Mouse (Mus musculus) midbrain, embryonic 15.5 days (tissue): ENCODE data around the gene Amz1. TPM values are rescaled to one million over a fixed set of nuclear protein-coding genes. Genes with fewer than 3 reads are reported as not detected.

ENCODE experiments used
- ATAC-seq: fragments of 200-750 bp; cut with Nextera tagmentation; replicated peaks from 2 replicates; pipeline ENCODE4 v1.8.0; 2017; ENCODE audit warnings: moderate TSS enrichment
- H3K27ac ChIP-seq: fragments of 300-500 bp; sonication (generic); 2 replicates; pipeline ENCODE4 v1.5.1; 2015; ENCODE audit warnings: mild to moderate bottlenecking, inconsistent platforms
- H3K27me3 ChIP-seq: fragments of 300-500 bp; sonication (generic); replicated peaks from 2 replicates; pipeline ENCODE4 v1.6.1; 2015; ENCODE audit warnings: inconsistent platforms
- H3K36me3 ChIP-seq: fragments of 300-500 bp; sonication (generic); replicated peaks from 2 replicates; pipeline ENCODE4 v1.6.1; 2015; ENCODE audit warnings: inconsistent platforms
- H3K4me1 ChIP-seq: fragments of 300-500 bp; sonication (generic); 2 replicates; pipeline ENCODE4 v1.6.1; 2015; ENCODE audit warnings: inconsistent platforms
- H3K4me2 ChIP-seq: fragments of 300-500 bp; sonication (generic); 2 replicates; pipeline ENCODE4 v1.6.1; 2015; ENCODE audit warnings: inconsistent platforms, mild to moderate bottlenecking, moderate library complexity
- H3K4me3 ChIP-seq: fragments of 300-500 bp; sonication (generic); 2 replicates; pipeline ENCODE4 v1.5.1; 2015; ENCODE audit warnings: mild to moderate bottlenecking, inconsistent platforms
- H3K9ac ChIP-seq: fragments of 300-500 bp; sonication (generic); 2 replicates; pipeline ENCODE4 v1.6.1; 2015; ENCODE audit warnings: mild to moderate bottlenecking, inconsistent platforms
- H3K9me3 ChIP-seq: fragments of 300-500 bp; sonication (generic); 2 replicates; pipeline ENCODE4 v1.6.1; 2016; ENCODE audit warnings: inconsistent platforms
- WGBS: fragments of 180-500 bp; shearing (Covaris S2); methylation state at CpG from one replicate; pipeline ENCODE4 v1.1.7; 2015; ENCODE audit warnings: mixed read lengths; 5-methylcytosine and 5-hydroxymethylcytosine counted together
- polyA plus RNA-seq: library from polyadenylated mRNA; unstranded; fragments of >200 nt; fragmentation: Nextera tagmentation; extraction: Ambion mirVana; gene quantifications from 2 replicates; pipeline ENCODE4 v1.2.1, GENCODE M21; 2015

Amz1 gene
- polyA plus RNA-seq, 1 experiment from 2014 or later: 5.2 TPM

- Histone ChIP-seq H3K9me3 (no peaks in the 10 kb centered on the region), H3K4me3 (no peak overlapping the region), H3K4me1 (peaks cover 3% of the 10 kb centered on the region; the same call in 1 of the 2 replicates), H3K4me2 (no peak overlapping the region), H3K9ac (no peak overlapping the region), H3K27me3 (no peaks in the 10 kb centered on the region), H3K27ac (no peak overlapping the region), H3K36me3 (peaks cover 6% of the 10 kb centered on the region; the same call in 1 of the 2 replicates)
- WGBS: 85% methylated on average over 9 of the region's 9 CpGs
- ATAC-seq: no peak
Measured at GRCm38 (mm10) chr5:140776968-140777367, 53.0 kb downstream of the Amz1 start.

GRCm38 (mm10) chr5:140781122-140781521, 57.2 kb downstream of the Amz1 start:
- Histone ChIP-seq H3K9ac (no peak overlapping the region), H3K4me2 (no peak overlapping the region), H3K27me3 (no peaks in the 10 kb centered on the region), H3K9me3 (no peaks in the 10 kb centered on the region), H3K27ac (no peak overlapping the region), H3K36me3 (peaks cover 23% of the 10 kb centered on the region), H3K4me1 (peaks cover 4% of the 10 kb centered on the region; the same call in 1 of the 2 replicates), H3K4me3 (no peak overlapping the region)
- 94% methylated on average over 5 of the region's 5 CpGs for WGBS
- ATAC-seq: no peak

GRCm38 (mm10) chr5:140781886-140782572, 58.1 kb downstream of the Amz1 start:
- Histone ChIP-seq H3K9me3 (no peaks in the 10 kb centered on the region), H3K27me3 (no peaks in the 10 kb centered on the region), H3K4me1 (peaks cover 3% of the 10 kb centered on the region; the same call in 1 of the 2 replicates), H3K4me3 (no peak overlapping the region), H3K36me3 (peaks cover 23% of the 10 kb centered on the region), H3K9ac (no peak overlapping the region), H3K4me2 (no peak overlapping the region), H3K27ac (no peak overlapping the region)
- WGBS: 91% methylated on average over 8 of the region's 8 CpGs
- no peak for ATAC-seq

- Histone ChIP-seq H3K9ac (no peak overlapping the region), H3K27ac (no peak overlapping the region), H3K9me3 (no peaks in the 10 kb centered on the region), H3K4me2 (no peak overlapping the region), H3K4me3 (no peak overlapping the region), H3K4me1 (peaks cover 3% of the 10 kb centered on the region; the same call in 1 of the 2 replicates), H3K27me3 (no peaks in the 10 kb centered on the region), H3K36me3 (peaks cover 23% of the 10 kb centered on the region)
- no peak for ATAC-seq
- WGBS: 93% methylated on average over 4 of the region's 4 CpGs
Measured at GRCm38 (mm10) chr5:140783577-140783976, 59.6 kb downstream of the Amz1 start.

GRCm38 (mm10) chr5:140784288-140784687, 60.4 kb downstream of the Amz1 start:
- Histone ChIP-seq H3K9me3 (no peaks in the 10 kb centered on the region), H3K36me3 (peaks cover 23% of the 10 kb centered on the region), H3K9ac (no peak overlapping the region), H3K27me3 (no peaks in the 10 kb centered on the region), H3K27ac (no peak overlapping the region), H3K4me2 (no peak overlapping the region), H3K4me3 (no peak overlapping the region), H3K4me1 (peaks cover 6% of the 10 kb centered on the region)
- no peak for ATAC-seq
- 87% methylated on average over 6 of the region's 6 CpGs for WGBS

- H3K36me3 ChIP-seq: peaks cover 20% of the 10 kb centered on the region
- WGBS: 84% methylated on average over 13 of the region's 13 CpGs
Measured at GRCm38 (mm10) chr5:140785240-140785872, 61.4 kb downstream of the Amz1 start.

GRCm38 (mm10) chr5:140789561-140789960, 65.6 kb downstream of the Amz1 start:
- peaks cover 5% of the 10 kb centered on the region; the same call in 1 of the 2 replicates for H3K36me3 ChIP-seq
- no peak overlapping the region for H3K4me2 ChIP-seq
- H3K4me3 ChIP-seq: no peak overlapping the region
- ATAC-seq: no peak
- H3K4me1 ChIP-seq: peaks cover 38% of the 10 kb centered on the region
- no peaks in the 10 kb centered on the region for H3K27me3 ChIP-seq
- no peaks in the 10 kb centered on the region for H3K9me3 ChIP-seq
- no peak overlapping the region for H3K9ac ChIP-seq
- H3K27ac ChIP-seq: peak overlapping the region; percentile 89; the same call in 1 of the 2 replicates

More at GRCm38 (mm10) chr5:140785240-140785872, 61.4 kb downstream of the Amz1 start:
- no peak overlapping the region for H3K27ac ChIP-seq
- H3K9me3 ChIP-seq: no peaks in the 10 kb centered on the region
- no peak overlapping the region for H3K4me3 ChIP-seq
- H3K9ac ChIP-seq: no peak overlapping the region
- H3K27me3 ChIP-seq: no peaks in the 10 kb centered on the region
- ATAC-seq: no peak
- H3K4me1 ChIP-seq: peaks cover 16% of the 10 kb centered on the region
- H3K4me2 ChIP-seq: no peak overlapping the region

- Histone ChIP-seq H3K4me3 (no peak overlapping the region), H3K27ac (peak overlapping the region; percentile 89), H3K27me3 (no peaks in the 10 kb centered on the region), H3K9ac (no peak overlapping the region), H3K9me3 (no peaks in the 10 kb centered on the region), H3K36me3 (no peaks in the 10 kb centered on the region), H3K4me1 (peaks cover 43% of the 10 kb centered on the region), H3K4me2 (no peak overlapping the region)
- WGBS: 56% methylated on average over 2 of the region's 2 CpGs
- no peak for ATAC-seq
Measured at GRCm38 (mm10) chr5:140790392-140790791, 66.5 kb downstream of the Amz1 start.

GRCm38 (mm10) chr5:140790937-140791877, 67.3 kb downstream of the Amz1 start:
- peak overlapping the region; percentile 89 for H3K27ac ChIP-seq
- no peak overlapping the region for H3K4me3 ChIP-seq
- peak overlapping the region; percentile 1; the same call in 1 of the 2 replicates for H3K4me2 ChIP-seq
- H3K27me3 ChIP-seq: no peaks in the 10 kb centered on the region
- H3K9ac ChIP-seq: no peak overlapping the region
- no peaks in the 10 kb centered on the region for H3K36me3 ChIP-seq
- no peaks in the 10 kb centered on the region for H3K9me3 ChIP-seq
- peaks cover 41% of the 10 kb centered on the region for H3K4me1 ChIP-seq
- peak; percentile 75 for ATAC-seq
- WGBS: 30% methylated on average over 9 of the region's 9 CpGs

GRCm38 (mm10) chr5:140792233-140792632, 68.3 kb downstream of the Amz1 start:
- Histone ChIP-seq H3K9me3 (no peaks in the 10 kb centered on the region), H3K36me3 (no peaks in the 10 kb centered on the region), H3K9ac (no peak overlapping the region), H3K27ac (peak overlapping the region; percentile 89), H3K4me3 (no peak overlapping the region), H3K4me1 (peaks cover 42% of the 10 kb centered on the region), H3K27me3 (no peaks in the 10 kb centered on the region), H3K4me2 (no peak overlapping the region)
- WGBS: 53% methylated on average over 5 of the region's 5 CpGs
- ATAC-seq: no peak

GRCm38 (mm10) chr5:140794753-140795152, 70.8 kb downstream of the Amz1 start:
- peaks cover 44% of the 10 kb centered on the region for H3K4me1 ChIP-seq
- ATAC-seq: no peak
- no peaks in the 10 kb centered on the region for H3K27me3 ChIP-seq
- no peak overlapping the region for H3K9ac ChIP-seq
- no peak overlapping the region for H3K4me3 ChIP-seq
- H3K9me3 ChIP-seq: no peaks in the 10 kb centered on the region
- H3K4me2 ChIP-seq: no peak overlapping the region
- no peak overlapping the region for H3K27ac ChIP-seq
- no peaks in the 10 kb centered on the region for H3K36me3 ChIP-seq
- WGBS: 50% methylated on average over 3 of the region's 3 CpGs

- H3K27me3 ChIP-seq: no peaks in the 10 kb centered on the region
- no peak overlapping the region for H3K9ac ChIP-seq
- H3K9me3 ChIP-seq: no peaks in the 10 kb centered on the region
- 74% methylated on average over 2 of the region's 2 CpGs for WGBS
- peaks cover 40% of the 10 kb centered on the region for H3K4me1 ChIP-seq
- no peak for ATAC-seq
- no peaks in the 10 kb centered on the region for H3K36me3 ChIP-seq
- H3K27ac ChIP-seq: no peak overlapping the region
- H3K4me2 ChIP-seq: no peak overlapping the region
- H3K4me3 ChIP-seq: no peak overlapping the region
Measured at GRCm38 (mm10) chr5:140795176-140795575, 71.2 kb downstream of the Amz1 start.
